Mouse (Mus musculus) heart, embryonic 13.5 days (tissue): ENCODE results near the gene Foxa2. TPM values are rescaled to one million over a fixed set of nuclear protein-coding genes. Genes with fewer than 3 reads are reported as not detected.

ENCODE experiments used
- ATAC-seq: fragments of 200-750 bp; cut with Nextera tagmentation; 2 replicates; pipeline ENCODE4 v1.8.0; 2017; ENCODE audit warnings: moderate TSS enrichment; ENCODE audit not compliant: insufficient number of reproducible peaks, low FRiP score, low TSS enrichment; ENCODE audit errors: extremely low read depth
- H3K27ac ChIP-seq: fragments of 300-500 bp; sonication (generic); replicated peaks from 2 replicates; pipeline ENCODE4 v1.5.1; 2015; ENCODE audit warnings: moderate library complexity, mild to moderate bottlenecking, inconsistent platforms
- H3K27me3 ChIP-seq: fragments of 300-500 bp; sonication (generic); replicated peaks from 2 replicates; pipeline ENCODE4 v1.6.1; 2015; ENCODE audit warnings: mild to moderate bottlenecking, inconsistent platforms
- H3K36me3 ChIP-seq: fragments of 300-500 bp; sonication (generic); 2 replicates; pipeline ENCODE4 v1.6.1; 2015; ENCODE audit warnings: mild to moderate bottlenecking, inconsistent platforms
- H3K4me1 ChIP-seq: fragments of 300-500 bp; sonication (generic); 2 replicates; pipeline ENCODE4 v1.6.1; 2015; ENCODE audit warnings: inconsistent platforms
- H3K4me2 ChIP-seq: fragments of 300-500 bp; sonication (generic); 2 replicates; pipeline ENCODE4 v1.6.1; 2015; ENCODE audit warnings: inconsistent platforms, mild to moderate bottlenecking, moderate library complexity
- H3K4me3 ChIP-seq: fragments of 300-500 bp; sonication (generic); 2 replicates; pipeline ENCODE4 v1.5.1; 2015; ENCODE audit warnings: moderate library complexity, mild to moderate bottlenecking, inconsistent platforms
- H3K9ac ChIP-seq: fragments of 300-500 bp; sonication (generic); 2 replicates; pipeline ENCODE4 v1.6.1; 2015; ENCODE audit warnings: inconsistent platforms, mild to moderate bottlenecking, moderate library complexity
- H3K9me3 ChIP-seq: fragments of 300-500 bp; sonication (generic); 2 replicates; pipeline ENCODE4 v1.6.1; 2016; ENCODE audit warnings: inconsistent platforms
- WGBS: fragments of 180-500 bp; shearing (Covaris S2); methylation state at CpG from one replicate; pipeline ENCODE4 v1.1.7; 2015; ENCODE audit warnings: mixed read lengths; 5-methylcytosine and 5-hydroxymethylcytosine counted together
- polyA plus RNA-seq: library from polyadenylated mRNA; unstranded; fragments of >200 nt; fragmentation: Nextera tagmentation; extraction: Ambion mirVana; gene quantifications from 2 replicates; pipeline ENCODE4 v1.2.1, GENCODE M21; 2015

Gene Foxa2
- 1.2 and 1.8 TPM in 2 replicates for polyA plus RNA-seq

GRCm38 (mm10) chr2:148046799-148047165 lies at the start of gene Foxa2:
TSS of gene Foxa2 (minus strand) at chr2:148046969.
- Histone ChIP-seq H3K4me3 (peak within 1 kb of the TSS; percentile 56), H3K4me1 (peaks cover 41% of the 10 kb centered on the region), H3K27ac (no peak within 1 kb of the TSS), H3K4me2 (peak within 1 kb of the TSS; percentile 78), H3K9ac (peak within 1 kb of the TSS; percentile 56), H3K9me3 (no peaks in the 10 kb centered on the region), H3K36me3 (no peaks in the 10 kb centered on the region), H3K27me3 (peaks cover 100% of the 10 kb centered on the region)
- ATAC-seq: no peak
- WGBS: 2% methylated on average over 19 of the region's 19 CpGs

GRCm38 (mm10) chr2:148092089-148092488 lies 45.3 kb upstream of the Foxa2 start:
- ATAC-seq: no peak

GRCm38 (mm10) chr2:148091657-148092056 lies 44.9 kb upstream of the Foxa2 start:
- Histone ChIP-seq H3K36me3 (no peaks in the 10 kb centered on the region), H3K4me3 (no peak overlapping the region), H3K27me3 (no peaks in the 10 kb centered on the region; the same call in 1 of the 2 replicates), H3K9me3 (no peaks in the 10 kb centered on the region), H3K9ac (no peak overlapping the region), H3K4me1 (no peaks in the 10 kb centered on the region), H3K4me2 (no peak overlapping the region), H3K27ac (no peak overlapping the region)
- 38% methylated on average over 6 of the region's 6 CpGs for WGBS
- ATAC-seq: no peak

More at GRCm38 (mm10) chr2:148092089-148092488, 45.3 kb upstream of the Foxa2 start:
- Histone ChIP-seq H3K4me1 (no peaks in the 10 kb centered on the region), H3K4me3 (no peak overlapping the region), H3K9ac (no peak overlapping the region), H3K9me3 (no peaks in the 10 kb centered on the region), H3K27me3 (peaks cover under 1% of the 10 kb centered on the region; the same call in 1 of the 2 replicates), H3K27ac (no peak overlapping the region), H3K4me2 (no peak overlapping the region), H3K36me3 (no peaks in the 10 kb centered on the region)
- WGBS: 76% methylated on average over 2 of the region's 2 CpGs

- no peak for ATAC-seq
- Histone ChIP-seq H3K4me1 (no peaks in the 10 kb centered on the region), H3K36me3 (no peaks in the 10 kb centered on the region), H3K9ac (no peak overlapping the region), H3K4me2 (no peak overlapping the region), H3K27me3 (no peaks in the 10 kb centered on the region; the same call in 1 of the 2 replicates), H3K27ac (no peak overlapping the region), H3K9me3 (no peaks in the 10 kb centered on the region), H3K4me3 (no peak overlapping the region)
- 63% methylated on average over 2 of the region's 2 CpGs for WGBS
Observed at GRCm38 (mm10) chr2:148090071-148090470, 43.3 kb upstream of the Foxa2 start.

- peaks cover 5% of the 10 kb centered on the region; the same call in 1 of the 2 replicates for H3K27me3 ChIP-seq
- H3K4me3 ChIP-seq: no peak overlapping the region
- H3K36me3 ChIP-seq: no peaks in the 10 kb centered on the region
- ATAC-seq: no peak
- no peak overlapping the region for H3K27ac ChIP-seq
- 50% methylated on average over 5 of the region's 5 CpGs for WGBS
- H3K4me1 ChIP-seq: peaks cover 8% of the 10 kb centered on the region; the same call in 1 of the 2 replicates
- no peaks in the 10 kb centered on the region for H3K9me3 ChIP-seq
- no peak overlapping the region for H3K9ac ChIP-seq
- no peak overlapping the region for H3K4me2 ChIP-seq
Observed at GRCm38 (mm10) chr2:148085529-148085928, 38.8 kb upstream of the Foxa2 start.

GRCm38 (mm10) chr2:148085126-148085525 lies 38.4 kb upstream of the Foxa2 start:
- Histone ChIP-seq H3K4me1 (peaks cover 8% of the 10 kb centered on the region; the same call in 1 of the 2 replicates), H3K27me3 (peaks cover 6% of the 10 kb centered on the region; the same call in 1 of the 2 replicates), H3K9ac (no peak overlapping the region), H3K9me3 (no peaks in the 10 kb centered on the region), H3K4me2 (no peak overlapping the region), H3K36me3 (no peaks in the 10 kb centered on the region), H3K4me3 (no peak overlapping the region), H3K27ac (no peak overlapping the region)
- 34% methylated on average over 4 of the region's 4 CpGs for WGBS
- no peak for ATAC-seq

- WGBS: 6% methylated on average over 8 of the region's 8 CpGs
- 0 out of 2 replicates have a peak overlapping the region, but pooled peaks have one; percentile 1 for H3K4me2 ChIP-seq
- ATAC-seq: peak; percentile 51; the same call in 1 of the 2 replicates
Observed at GRCm38 (mm10) chr2:148082283-148082682, 35.5 kb upstream of the Foxa2 start.

GRCm38 (mm10) chr2:148060705-148061104 lies 13.9 kb upstream of the Foxa2 start:
- Histone ChIP-seq H3K4me1 (no peaks in the 10 kb centered on the region), H3K4me3 (no peak overlapping the region), H3K27ac (no peak overlapping the region), H3K4me2 (no peak overlapping the region), H3K9me3 (no peaks in the 10 kb centered on the region), H3K36me3 (no peaks in the 10 kb centered on the region), H3K27me3 (peaks cover 5% of the 10 kb centered on the region), H3K9ac (no peak overlapping the region)
- 70% methylated on average over 6 of the region's 6 CpGs for WGBS
- no peak for ATAC-seq

More at GRCm38 (mm10) chr2:148082283-148082682, 35.5 kb upstream of the Foxa2 start:
- Histone ChIP-seq H3K4me3 (no peak overlapping the region), H3K27me3 (peaks cover 8% of the 10 kb centered on the region; the same call in 1 of the 2 replicates), H3K27ac (no peak overlapping the region), H3K4me1 (peaks cover 8% of the 10 kb centered on the region; the same call in 1 of the 2 replicates), H3K36me3 (no peaks in the 10 kb centered on the region), H3K9ac (no peak overlapping the region), H3K9me3 (no peaks in the 10 kb centered on the region)

- Histone ChIP-seq H3K9ac (no peak overlapping the region), H3K9me3 (no peaks in the 10 kb centered on the region), H3K27me3 (peaks cover 73% of the 10 kb centered on the region), H3K4me2 (no peak overlapping the region), H3K4me3 (no peak overlapping the region), H3K36me3 (no peaks in the 10 kb centered on the region), H3K4me1 (peaks cover 7% of the 10 kb centered on the region), H3K27ac (no peak overlapping the region)
- 11% methylated on average over 6 of the region's 6 CpGs for WGBS
- ATAC-seq: no peak
Observed at GRCm38 (mm10) chr2:148053411-148053810, 6.6 kb upstream of the Foxa2 start.

- H3K4me2 ChIP-seq: peak overlapping the region; percentile 75
- peak overlapping the region; percentile 63 for H3K9ac ChIP-seq
- H3K4me1 ChIP-seq: peaks cover 41% of the 10 kb centered on the region
- H3K27ac ChIP-seq: no peak overlapping the region
- H3K9me3 ChIP-seq: no peaks in the 10 kb centered on the region
- peak overlapping the region; percentile 49 for H3K4me3 ChIP-seq
- ATAC-seq: no peak
- 1% methylated on average over 41 of the region's 41 CpGs for WGBS
- H3K27me3 ChIP-seq: peaks cover 100% of the 10 kb centered on the region
- no peaks in the 10 kb centered on the region for H3K36me3 ChIP-seq
Observed at GRCm38 (mm10) chr2:148048484-148049129, 1.8 kb upstream of the Foxa2 start.

GRCm38 (mm10) chr2:148047611-148048010 lies 842 bp upstream of the Foxa2 start:
- 6% methylated on average over 8 of the region's 8 CpGs for WGBS
- Histone ChIP-seq H3K4me2 (no peak overlapping the region), H3K4me3 (no peak overlapping the region), H3K9ac (no peak overlapping the region), H3K27me3 (peaks cover 100% of the 10 kb centered on the region), H3K9me3 (no peaks in the 10 kb centered on the region), H3K27ac (no peak overlapping the region), H3K4me1 (peaks cover 41% of the 10 kb centered on the region), H3K36me3 (no peaks in the 10 kb centered on the region)
- no peak for ATAC-seq
